Mouse (Mus musculus) hindlimb bud, embryonic 11.5 days (tissue): Measurements from ENCODE around the gene Tomm5.
"Not testable (repeated sequence)": the region's sequence is repeated elsewhere in the genome, so short reads cannot be mapped to it uniquely, and the experiment has no call there.

Experiments used
- DNase-seq: peaks from one replicate; pipeline ENCODE4 v3.0.0-alpha.2; 2012; ENCODE audit warnings: low read depth, low spot score; ENCODE audit errors: extremely low spot score

The Tomm5 gene

GRCm38 (mm10) chr4:45107601-45108277 lies at the start of gene Tomm5:
Tomm5 (minus strand) TSS chr4:45108114.
- DNase-seq = peak; percentile 74

- DNase-seq = no peak
Measured at GRCm38 (mm10) chr4:45156433-45156832, 48.5 kb upstream of the Tomm5 start.

- no peak for DNase-seq
Measured at GRCm38 (mm10) chr4:45143005-45143404, 35.1 kb upstream of the Tomm5 start.

- no peak for DNase-seq
Measured at GRCm38 (mm10) chr4:45142411-45142810, 34.5 kb upstream of the Tomm5 start.

GRCm38 (mm10) chr4:45141835-45142234 lies 33.9 kb upstream of the Tomm5 start:
- no peak for DNase-seq

GRCm38 (mm10) chr4:45137636-45138035 lies 29.7 kb upstream of the Tomm5 start:
- DNase-seq = no peak

GRCm38 (mm10) chr4:45134471-45134870 lies 26.6 kb upstream of the Tomm5 start:
- no peak for DNase-seq

GRCm38 (mm10) chr4:45131021-45131420 lies 23.1 kb upstream of the Tomm5 start:
- DNase-seq = no peak

- DNase-seq = no peak
Measured at GRCm38 (mm10) chr4:45121311-45121710, 13.4 kb upstream of the Tomm5 start.

GRCm38 (mm10) chr4:45108456-45109110 lies 669 bp upstream of the Tomm5 start:
- DNase-seq = no peak

- no peak for DNase-seq
Measured at GRCm38 (mm10) chr4:45107066-45107465, 848 bp downstream of the Tomm5 start.

- DNase-seq = no peak
Measured at GRCm38 (mm10) chr4:45106409-45106808, 1.5 kb downstream of the Tomm5 start.

- DNase-seq = peak; percentile 66
Measured at GRCm38 (mm10) chr4:45097198-45097872, 10.6 kb downstream of the Tomm5 start.

- DNase-seq = peak; percentile 18
Measured at GRCm38 (mm10) chr4:45084895-45085290, 23.0 kb downstream of the Tomm5 start.

- peak; percentile 52 for DNase-seq
Measured at GRCm38 (mm10) chr4:45084021-45084894, 23.7 kb downstream of the Tomm5 start, which contains the start of gene Fbxo10. Fbxo10 (minus strand) TSS chr4:45084604.

GRCm38 (mm10) chr4:45083487-45083886 lies 24.4 kb downstream of the Tomm5 start:
- no peak for DNase-seq

- no peak for DNase-seq
Measured at GRCm38 (mm10) chr4:45082951-45083350, 25.0 kb downstream of the Tomm5 start.

- not testable (repeated sequence) for DNase-seq
Measured at GRCm38 (mm10) chr4:45081041-45081440, 26.9 kb downstream of the Tomm5 start.

GRCm38 (mm10) chr4:45073544-45073943 lies 34.4 kb downstream of the Tomm5 start:
- no peak for DNase-seq

GRCm38 (mm10) chr4:45072261-45072973 lies 35.5 kb downstream of the Tomm5 start:
- no peak for DNase-seq
